Mouse (Mus musculus) neural tube, embryonic 12.5 days (tissue): Measurements from ENCODE around the gene Snrnp200. TPM values are rescaled to one million over a fixed set of nuclear protein-coding genes. Genes with fewer than 3 reads are reported as not detected.
"Not testable (repeated sequence)": the region's sequence is repeated elsewhere in the genome, so short reads cannot be mapped to it uniquely, and the experiment has no call there.

Experiments
- ATAC-seq: fragments of 200-750 bp; cut with Nextera tagmentation; 2 replicates; pipeline ENCODE4 v1.8.0; 2017; ENCODE audit warnings: low read depth, mild to moderate bottlenecking, moderate TSS enrichment, moderate library complexity; ENCODE audit not compliant: low FRiP score
- H3K27ac ChIP-seq: fragments of 300-500 bp; sonication (generic); 2 replicates; pipeline ENCODE4 v1.5.1; 2016
- H3K27me3 ChIP-seq: fragments of 300-500 bp; sonication (generic); replicated peaks from 2 replicates; pipeline ENCODE4 v1.6.1; 2016; ENCODE audit warnings: mild to moderate bottlenecking
- H3K36me3 ChIP-seq: fragments of 300-500 bp; sonication (generic); 2 replicates; pipeline ENCODE4 v1.6.1; 2016; ENCODE audit warnings: mild to moderate bottlenecking
- H3K4me1 ChIP-seq: fragments of 300-500 bp; sonication (generic); 2 replicates; pipeline ENCODE4 v1.6.1; 2016
- H3K4me2 ChIP-seq: fragments of 300-500 bp; sonication (generic); replicated peaks from 2 replicates; pipeline ENCODE4 v1.6.1; 2016; ENCODE audit warnings: mild to moderate bottlenecking
- H3K4me3 ChIP-seq: fragments of 300-500 bp; sonication (generic); 2 replicates; pipeline ENCODE4 v1.5.1; 2016
- H3K9ac ChIP-seq: fragments of 300-500 bp; sonication (generic); 2 replicates; pipeline ENCODE4 v1.6.1; 2016; ENCODE audit warnings: mild to moderate bottlenecking
- H3K9me3 ChIP-seq: fragments of 300-500 bp; sonication (generic); 2 replicates; pipeline ENCODE4 v1.6.1; 2016; ENCODE audit warnings: mild to moderate bottlenecking
- WGBS: fragments of 180-500 bp; shearing (Covaris S2); methylation state at CpG from one replicate; pipeline ENCODE4 v1.1.7; 2016; 5-methylcytosine and 5-hydroxymethylcytosine counted together
- polyA plus RNA-seq: library from polyadenylated mRNA; unstranded; fragments of >200 nt; fragmentation: Nextera tagmentation; extraction: Ambion mirVana; gene quantifications from 2 replicates; pipeline ENCODE4 v1.2.1, GENCODE M21; 2016

Gene Snrnp200
- polyA plus RNA-seq, 1 experiment from 2014 or later = 76.8 TPM

GRCm38 (mm10) chr2:127262480-127262879, 54.3 kb downstream of the Snrnp200 start:
- Histone ChIP-seq H3K4me1 (no peaks in the 10 kb centered on the region), H3K36me3 (peaks cover 27% of the 10 kb centered on the region), H3K4me2 (no peak overlapping the region), H3K9me3 (no peaks in the 10 kb centered on the region), H3K27me3 (no peaks in the 10 kb centered on the region), H3K27ac (no peak overlapping the region), H3K4me3 (no peak overlapping the region), H3K9ac (no peak overlapping the region)
- ATAC-seq = no peak

- H3K4me3 ChIP-seq = no peak overlapping the region
- H3K9ac ChIP-seq = no peak overlapping the region
- H3K9me3 ChIP-seq = no peaks in the 10 kb centered on the region
- H3K36me3 ChIP-seq = no peaks in the 10 kb centered on the region
- peaks cover 9% of the 10 kb centered on the region; the same call in 1 of the 2 replicates for H3K4me1 ChIP-seq
- no peak overlapping the region for H3K27ac ChIP-seq
- 51% methylated on average over 4 of the region's 4 CpGs for WGBS
- H3K4me2 ChIP-seq = no peak overlapping the region
- no peaks in the 10 kb centered on the region for H3K27me3 ChIP-seq
- no peak for ATAC-seq
Observed at GRCm38 (mm10) chr2:127267854-127268253, 59.7 kb downstream of the Snrnp200 start.

GRCm38 (mm10) chr2:127269491-127270299, 61.5 kb downstream of the Snrnp200 start, which contains the start of gene Stard7:
Gene Stard7, plus strand, starts transcription at chr2:127270218.
- Histone ChIP-seq H3K4me1 (peaks cover 10% of the 10 kb centered on the region; the same call in 1 of the 2 replicates), H3K4me3 (peak within 1 kb of the TSS; percentile 94), H3K9ac (peak within 1 kb of the TSS; percentile 91), H3K36me3 (no peaks in the 10 kb centered on the region), H3K27me3 (no peaks in the 10 kb centered on the region), H3K9me3 (no peaks in the 10 kb centered on the region), H3K4me2 (peak within 1 kb of the TSS; percentile 70), H3K27ac (peak within 1 kb of the TSS; percentile 82)
- WGBS = under 1% methylated on average over 49 of the region's 49 CpGs
- peak; percentile 100 for ATAC-seq

DNA sequence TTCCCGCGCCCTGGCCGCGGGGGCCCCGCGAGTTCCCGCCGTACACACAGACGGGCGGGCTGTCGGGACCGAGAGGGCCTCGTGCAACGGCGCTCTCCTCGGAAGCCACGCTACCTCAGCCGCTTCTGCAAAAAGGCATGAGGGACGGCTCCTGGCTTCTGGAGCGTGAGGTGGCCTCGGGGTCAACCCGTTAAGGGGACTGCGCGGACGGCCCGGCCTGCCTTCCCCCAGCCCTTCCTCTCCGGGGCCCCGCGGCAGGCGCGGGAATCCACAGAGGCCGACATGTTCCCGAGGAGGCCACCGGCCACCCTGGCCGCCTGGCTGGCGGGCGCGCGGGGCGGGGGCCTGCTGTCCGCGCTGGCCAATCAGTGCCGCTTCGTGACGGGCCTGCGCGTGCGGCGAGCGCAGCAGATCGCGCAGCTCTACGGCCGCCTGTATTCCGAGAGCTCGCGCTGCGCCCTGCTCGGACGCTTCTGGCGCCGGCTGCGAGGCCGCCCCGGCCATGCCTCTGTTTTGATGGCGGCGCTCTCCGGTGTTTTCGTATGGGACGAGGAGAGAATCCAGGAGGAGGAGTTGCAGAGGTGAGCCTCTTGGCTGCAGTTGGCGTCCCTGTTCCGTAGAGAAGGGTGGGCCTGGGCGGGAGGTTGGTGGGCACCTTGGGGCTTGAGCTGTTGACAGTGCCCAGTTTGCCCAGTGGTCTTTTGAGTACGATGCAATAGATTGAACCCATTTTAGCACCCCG, 62.3 kb downstream of the Snrnp200 start:
- Histone ChIP-seq H3K9ac (peak overlapping the region; percentile 91), H3K4me3 (peak overlapping the region; percentile 94), H3K27ac (peak overlapping the region; percentile 82), H3K4me2 (peak overlapping the region; percentile 70), H3K4me1 (peaks cover 16% of the 10 kb centered on the region), H3K36me3 (no peaks in the 10 kb centered on the region), H3K27me3 (no peaks in the 10 kb centered on the region), H3K9me3 (no peaks in the 10 kb centered on the region)
- under 1% methylated on average over 75 of the region's 75 CpGs for WGBS
- peak; percentile 96 for ATAC-seq

DNA sequence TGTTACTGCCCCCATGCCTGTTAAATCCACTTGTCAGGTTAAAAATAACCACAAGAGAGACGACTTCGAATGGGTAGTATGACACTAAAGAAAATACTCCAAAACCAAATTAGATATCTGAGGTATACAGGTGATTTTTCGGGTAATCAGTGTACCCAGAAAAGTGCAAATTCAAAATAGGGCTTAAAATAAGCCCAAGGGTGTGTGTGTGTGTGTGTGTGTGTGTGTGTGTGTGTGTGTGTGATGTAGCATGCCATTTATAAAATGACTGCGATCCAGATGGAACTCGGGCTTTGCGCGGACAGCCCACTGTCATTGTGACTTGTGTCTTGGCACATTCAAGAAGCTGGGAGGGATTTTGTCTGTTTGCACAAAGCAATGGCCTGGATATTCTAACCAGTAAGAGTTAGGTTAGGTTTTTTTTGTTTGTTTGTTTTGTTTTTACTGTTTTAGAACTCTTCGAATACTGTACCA, 62.9 kb downstream of the Snrnp200 start:
- H3K4me2 ChIP-seq = peak overlapping the region; percentile 70
- WGBS = 16% methylated on average over 8 of the region's 8 CpGs
- peak overlapping the region; percentile 94 for H3K4me3 ChIP-seq
- no peak for ATAC-seq
- peaks cover 17% of the 10 kb centered on the region for H3K4me1 ChIP-seq
- H3K9ac ChIP-seq = peak overlapping the region; percentile 91
- no peaks in the 10 kb centered on the region for H3K27me3 ChIP-seq
- H3K27ac ChIP-seq = peak overlapping the region; percentile 82
- no peaks in the 10 kb centered on the region for H3K36me3 ChIP-seq
- no peaks in the 10 kb centered on the region for H3K9me3 ChIP-seq

- not testable (repeated sequence) for ATAC-seq, H3K27me3 ChIP-seq, H3K36me3 ChIP-seq, H3K27ac ChIP-seq, H3K9me3 ChIP-seq, H3K4me3 ChIP-seq, H3K9ac ChIP-seq
- Histone ChIP-seq H3K4me2 (peak overlapping the region; percentile 70; the same call in 1 of the 2 replicates), H3K4me1 (peaks cover 17% of the 10 kb centered on the region)
- 90% methylated on average over 4 of the region's 4 CpGs for WGBS
Observed at GRCm38 (mm10) chr2:127272049-127272448, 63.9 kb downstream of the Snrnp200 start.

DNA sequence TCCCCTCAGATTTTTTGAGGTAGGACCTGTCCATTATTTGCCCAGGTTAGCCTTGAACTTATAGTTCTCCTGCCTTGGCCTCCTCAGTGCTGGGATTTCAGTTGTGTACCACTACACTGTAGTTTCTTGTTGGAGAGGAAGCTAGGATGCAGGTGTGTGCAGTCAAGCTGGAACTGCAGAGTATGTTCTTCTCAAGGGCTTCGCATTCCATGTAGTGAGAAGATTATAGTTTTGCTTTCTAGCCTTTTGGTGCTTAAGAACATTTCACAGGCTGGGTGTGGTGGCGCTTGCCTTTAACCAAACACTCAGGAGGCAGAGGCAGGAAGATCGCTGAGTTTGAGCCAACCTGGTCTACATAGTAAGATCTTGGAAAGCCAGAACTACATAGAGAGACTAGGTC, 64.6 kb downstream of the Snrnp200 start:
- 99% methylated on average over 3 of the region's 3 CpGs for WGBS
- Histone ChIP-seq H3K9me3 (no peaks in the 10 kb centered on the region), H3K9ac (no peak overlapping the region), H3K27ac (no peak overlapping the region), H3K4me1 (peaks cover 17% of the 10 kb centered on the region), H3K4me3 (no peak overlapping the region), H3K4me2 (no peak overlapping the region), H3K27me3 (no peaks in the 10 kb centered on the region), H3K36me3 (no peaks in the 10 kb centered on the region)
- no peak for ATAC-seq

- ATAC-seq = no peak
- Histone ChIP-seq H3K4me3 (no peak overlapping the region), H3K36me3 (no peaks in the 10 kb centered on the region), H3K27ac (no peak overlapping the region), H3K27me3 (no peaks in the 10 kb centered on the region), H3K9ac (no peak overlapping the region), H3K4me2 (no peak overlapping the region), H3K9me3 (no peaks in the 10 kb centered on the region), H3K4me1 (peaks cover 17% of the 10 kb centered on the region)
- 89% methylated on average over 2 of the region's 2 CpGs for WGBS
Observed at GRCm38 (mm10) chr2:127274590-127274989, 66.4 kb downstream of the Snrnp200 start.

DNA sequence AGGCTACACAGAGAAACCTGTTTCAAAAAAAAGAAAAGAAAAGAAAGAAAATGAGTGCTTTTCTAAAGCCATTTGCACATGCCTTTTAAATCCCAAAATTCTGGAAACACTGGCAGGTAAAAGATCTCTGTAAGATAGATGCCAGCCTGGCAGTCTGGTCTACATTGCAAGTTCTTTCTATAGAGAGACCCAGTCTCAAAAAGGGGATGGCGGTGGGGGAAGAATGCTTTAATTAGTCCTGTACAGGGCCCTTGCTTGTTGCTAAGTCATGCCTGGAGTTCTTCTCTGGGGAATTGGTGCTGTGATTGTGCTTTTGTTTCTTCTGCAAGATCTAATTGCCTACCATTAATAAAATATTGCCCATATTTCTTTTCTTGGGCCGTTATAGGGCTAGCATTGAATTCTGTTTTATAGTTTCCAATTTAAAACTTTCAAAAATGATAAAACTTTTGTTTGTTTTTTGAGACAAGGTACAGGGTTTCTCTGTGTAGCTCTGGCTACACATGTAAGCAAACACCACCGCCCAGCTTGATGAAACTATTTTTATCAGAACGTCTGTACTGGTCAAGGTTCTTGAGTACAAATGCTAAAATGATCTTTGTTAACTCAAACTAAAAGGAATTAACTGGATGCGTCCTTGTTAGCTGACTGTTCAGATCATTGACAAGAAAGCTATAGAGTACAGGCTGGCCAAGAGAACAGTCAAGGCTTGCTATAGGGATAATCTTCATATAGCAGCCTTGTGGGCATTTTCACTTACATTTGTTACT, 67.5 kb downstream of the Snrnp200 start:
- WGBS = 89% methylated on average over 5 of the region's 5 CpGs
- Histone ChIP-seq H3K9ac (0 out of 2 replicates have a peak overlapping the region, but pooled peaks have one; percentile 3), H3K27ac (no peak overlapping the region), H3K9me3 (no peaks in the 10 kb centered on the region), H3K4me3 (no peak overlapping the region), H3K4me2 (no peak overlapping the region), H3K36me3 (no peaks in the 10 kb centered on the region), H3K4me1 (peaks cover 17% of the 10 kb centered on the region), H3K27me3 (no peaks in the 10 kb centered on the region)
- no peak for ATAC-seq

DNA sequence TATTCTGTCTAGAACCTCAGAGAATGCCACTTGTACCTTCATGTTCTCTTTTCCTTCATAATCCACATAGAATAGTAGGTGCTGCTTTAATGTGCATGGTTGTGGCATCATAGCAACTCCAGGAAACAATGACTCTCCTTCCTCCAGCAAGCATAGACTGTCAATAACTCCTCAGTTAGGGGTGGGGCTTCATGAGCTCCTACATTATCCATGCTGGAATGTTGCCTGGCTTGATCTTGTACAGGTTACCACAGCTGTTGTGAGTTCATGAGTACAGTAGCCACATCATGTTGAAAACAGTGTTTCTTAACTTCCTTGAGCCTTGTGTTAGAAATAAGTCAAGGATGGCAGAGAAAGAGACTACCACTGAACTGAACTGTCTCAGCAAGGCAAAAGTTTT, 70.0 kb downstream of the Snrnp200 start:
- H3K9me3 ChIP-seq = no peaks in the 10 kb centered on the region
- H3K27ac ChIP-seq = no peak overlapping the region
- H3K36me3 ChIP-seq = no peaks in the 10 kb centered on the region
- H3K27me3 ChIP-seq = no peaks in the 10 kb centered on the region
- no peak for ATAC-seq
- no peak overlapping the region for H3K4me2 ChIP-seq
- H3K4me1 ChIP-seq = peaks cover 7% of the 10 kb centered on the region; the same call in 1 of the 2 replicates
- no peak overlapping the region for H3K4me3 ChIP-seq
- no peak overlapping the region for H3K9ac ChIP-seq
